Mouse (Mus musculus) ES-E14 (cell line): ENCODE measurements around the gene Hibadh. TPM values are rescaled to one million over a fixed set of nuclear protein-coding genes. Genes with fewer than 3 reads are reported as not detected.

Source experiments
- DNase-seq: peaks from one replicate; pipeline ENCODE4 v3.0.0-alpha.2; 2013; ENCODE audit warnings: low read depth, low spot score
- H3K27ac ChIP-seq: 2 replicates; pipeline ENCODE4 v1.5.1; 2012; ENCODE audit warnings: low read depth, mild to moderate bottlenecking, low read length, moderate library complexity, mixed read lengths; ENCODE audit not compliant: poor library complexity, insufficient read depth, severe bottlenecking
- H3K36me3 ChIP-seq: 2 replicates; pipeline ENCODE4 v1.6.1; 2012; ENCODE audit warnings: mild to moderate bottlenecking, low read length, moderate library complexity, mixed read lengths; ENCODE audit not compliant: control insufficient read depth, poor library complexity, insufficient read depth, severe bottlenecking
- H3K4me1 ChIP-seq, 2 experiments: fragments of 150-350 bp in 1 of 2; sonication (generic) in 1 of 2; 2 replicates each; pipeline ENCODE4 v1.6.1; 2012; ENCODE audit warnings: low read length in 2 of 2, mild to moderate bottlenecking in 1 of 2, mixed read lengths in 1 of 2; ENCODE audit not compliant: control insufficient read depth in 2 of 2, insufficient read depth in 2 of 2, poor library complexity in 1 of 2
- H3K4me3 ChIP-seq, 2 experiments: fragments of 150-350 bp in 1 of 2; sonication (generic) in 1 of 2; 2 replicates each; pipeline ENCODE4 v1.5.1; 2012; ENCODE audit warnings: low read length in 2 of 2, low read depth in 1 of 2, mild to moderate bottlenecking in 1 of 2, mixed read lengths in 1 of 2; ENCODE audit not compliant: insufficient read depth in 1 of 2, poor library complexity in 1 of 2, severe bottlenecking in 1 of 2
- H3K9ac ChIP-seq: 2 replicates; pipeline ENCODE4 v1.6.1; 2012; ENCODE audit warnings: low read depth, mild to moderate bottlenecking, low read length, mixed read lengths; ENCODE audit not compliant: poor library complexity, insufficient read depth, severe bottlenecking
- H3K9me3 ChIP-seq: fragments of 150-350 bp; sonication (generic); 2 replicates; pipeline ENCODE4 v1.6.1; 2012; ENCODE audit warnings: low read depth, mild to moderate bottlenecking, low read length; ENCODE audit not compliant: control insufficient read depth, insufficient read depth
- CHD2 ChIP-seq: IDR thresholded peaks from 2 replicates; pipeline ENCODE4 v1.6.1; 2014; ENCODE audit warnings: mild to moderate bottlenecking, low read depth, low read length, inconsistent platforms
- HCFC1 ChIP-seq: IDR thresholded peaks from 2 replicates; pipeline ENCODE4 v1.6.1; 2012; ENCODE audit warnings: low read length, inconsistent platforms, borderline replicate concordance; ENCODE audit not compliant: insufficient read depth
- MAFK ChIP-seq: IDR thresholded peaks from 2 replicates; pipeline ENCODE4 v1.6.1; 2014; ENCODE audit warnings: mild to moderate bottlenecking, low read depth, low read length, inconsistent platforms; ENCODE audit not compliant: insufficient read depth
- ZC3H11A ChIP-seq: IDR thresholded peaks from 2 replicates; pipeline ENCODE4 v1.6.1; 2012; ENCODE audit warnings: low read depth, mild to moderate bottlenecking, inconsistent platforms, low read length, borderline replicate concordance
- ZNF384 ChIP-seq: IDR thresholded peaks from 2 replicates; pipeline ENCODE4 v1.6.1; 2012; ENCODE audit warnings: low read depth, low read length, inconsistent platforms
- in situ Hi-C, 2 experiments: fragments of 600-800 bp; cut with MboI; formaldehyde crosslinking; loops; one replicate each; pipeline ENCODE4 v1.15.1; 2025; ENCODE audit warnings: low sequenced_read_pairs in 2 of 2, inconsistent platforms in 1 of 2; ENCODE audit not compliant: unreplicated experiment in 2 of 2
- total RNA-seq: library from RNA; depleted of rRNA; stranded (reverse); fragments of 300-350 nt; gene quantifications from 2 replicates; pipeline ENCODE4 v1.2.3, GENCODE M21; 2012; rRNA removed

Gene Hibadh
- total RNA-seq, 1 experiment, result 27.2 TPM

- TF ChIP-seq ZNF384, result no peak
- TF ChIP-seq HCFC1, result no peak
- no peak for TF ChIP-seq MAFK
- no peak for TF ChIP-seq CHD2
- TF ChIP-seq ZC3H11A, result no peak
- DNase-seq, result no peak
- Histone ChIP-seq H3K27ac (no peak overlapping the region), H3K4me3 (no peak overlapping the region), H3K9ac (no peak overlapping the region), H3K36me3 (no peaks in the 10 kb centered on the region), H3K4me1 (no peaks in the 10 kb centered on the region), H3K9me3 (no peaks in the 10 kb centered on the region)
- in situ Hi-C loops, result no loop called here
Observed at GRCm38 (mm10) chr6:52501479-52501878, 138.7 kb downstream of the Hibadh start.

Other genes starting within 250 kb of the Hibadh start
- gene Tax1bp1, start 73.3 kb upstream of the Hibadh start, total RNA-seq, result 47.7 and 74.0 TPM in 2 replicates